ENCODE assay signal across 25 mouse cellular contexts in the genomic region with DNA sequence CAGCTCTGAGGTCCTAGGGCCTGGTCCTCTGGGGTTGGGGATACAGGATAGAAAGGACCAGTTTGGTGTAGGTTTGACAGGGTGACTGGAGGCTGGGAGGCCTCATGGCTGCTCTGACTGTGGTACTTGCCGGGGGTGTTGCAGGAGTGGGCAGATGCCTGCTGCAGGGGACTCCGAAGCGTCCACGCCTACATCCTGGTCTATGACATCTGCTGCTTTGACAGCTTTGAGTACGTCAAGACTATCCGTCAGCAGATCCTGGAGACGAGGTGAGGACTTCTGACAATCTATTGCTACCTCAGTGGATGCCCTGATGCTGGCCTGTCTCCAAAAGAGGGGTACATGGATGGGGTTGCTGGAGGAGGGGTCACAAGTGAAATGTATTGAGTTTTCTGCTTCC. TPM values are rescaled to one million over a fixed set of nuclear protein-coding genes. Genes with fewer than 3 reads are reported as not detected.
DNase-seq lines count a peak whose midpoint lies in the region; TF ChIP-seq lines count a peak whose summit lies in the region.
"Had no signal": no experiment of that assay in that cellular context is flagged by ENCODE, and none has a peak within 500 bp of the region (broad histone marks: within the 10 kb centered on the region; RNA-seq: fewer than 3 reads in every experiment).

No protein-coding gene starts in this region.

- no peak overlapping the region for H3K4me3 ChIP-seq in layer of hippocampus, adult 2 months
- H3K4me3 ChIP-seq: heart, adult 2 months had no signal

- intact Hi-C loops in left cerebral cortex, postnatal 10 days (cut with DNase I): no loop called here

- no peak for TF ChIP-seq CTCF in layer of hippocampus, adult 2 months (conservative IDR thresholded peaks at IDR 0.05)

- peak; percentile 39 to 63 for DNase-seq in layer of hippocampus, adult 2 months (ENCODE audit: low spot score in 2 of 2)
- DNase-seq in layer of hippocampus, postnatal 10 days (ENCODE audit: low spot score in 2 of 2): no peak
- peak; percentile 50 to 63 for DNase-seq in left cerebral cortex, adult 18-20 months (ENCODE audit: low spot score in 2 of 2)
- DNase-seq in left cerebral cortex, postnatal 10 days (ENCODE audit: extremely low spot score in 1 of 2, low spot score in 2 of 2): no peak
- peak; percentile 64 for DNase-seq in right cerebral cortex, adult 18-20 months
- DNase-seq in right cerebral cortex, postnatal 25 days: no peak
- peak; percentile 54 for DNase-seq in telencephalon, adult 2 months (ENCODE audit: low read depth, low spot score)
- DNase-seq in urinary bladder, postnatal 4 days (ENCODE audit: low spot score in 2 of 2): no peak
- DNase-seq: cerebellum, adult 11-12 months; cerebellum, adult 8-10 months; cerebellum, postnatal 14 days; gastrocnemius, postnatal 25 days had no signal

- H3K27ac ChIP-seq in layer of hippocampus, adult 2 months: peak overlapping the region; percentile 76
- H3K27ac ChIP-seq: forebrain, embryonic 10.5 days; forebrain, embryonic 13.5 days; heart, adult 2 months; heart, embryonic 10.5 days; heart, embryonic 13.5 days; hindbrain, embryonic 12.5 days; hindbrain, embryonic 15.5 days had no signal

RNA-seq across cellular contexts. Expression of a gene that starts 8.8 kb away (rescaled TPM):
- 100 to 1,000 TPM; 229 to 234 TPM for total RNA-seq in layer of hippocampus, adult 2 months (2021)
- 100 to 1,000 TPM; 173 to 185 TPM for total RNA-seq in layer of hippocampus, postnatal 10 days (2021)
- 100 to 1,000 TPM; 268 to 269 TPM for total RNA-seq in left cerebral cortex, adult 18-20 months (2021)
- 100 to 1,000 TPM; 191 to 201 TPM for total RNA-seq in left cerebral cortex, postnatal 10 days (2021)
- total RNA-seq: hematopoietic stem cell, adult 5-6 weeks; MEL had no signal

RNA-seq across cellular contexts. Expression of a gene that starts 11.5 kb away (rescaled TPM):
- under 1 TPM in 1 of 2 experiments, not detected in 1; 0.28 TPM for total RNA-seq in layer of hippocampus, adult 2 months (2021)
- 1 to 10 TPM in 1 of 2 experiments, under 1 TPM in 1; 0.62 to 1.4 TPM for total RNA-seq in layer of hippocampus, postnatal 10 days (2021)
- not detected for total RNA-seq in left cerebral cortex, adult 18-20 months (2021)
- total RNA-seq in left cerebral cortex, postnatal 10 days (2021): under 1 TPM in 1 of 2 experiments, not detected in 1; 0.18 TPM
- total RNA-seq: adrenal gland, adult 2 months; adrenal gland, postnatal 14 days; gastrocnemius, adult 8-10 months; gastrocnemius, postnatal 25 days; heart, adult 2 months; hematopoietic stem cell, adult 5-6 weeks; MEL had no signal

RNA-seq across cellular contexts. Expression of a gene that starts 19.8 kb away (rescaled TPM):
- not detected for total RNA-seq in layer of hippocampus, adult 2 months (2021)
- not detected for total RNA-seq in layer of hippocampus, postnatal 10 days (2021)
- under 1 TPM; 0.47 to 0.53 TPM for total RNA-seq in left cerebral cortex, adult 18-20 months (2021)
- not detected for total RNA-seq in left cerebral cortex, postnatal 10 days (2021)
- total RNA-seq: gastrocnemius, adult 8-10 months; gastrocnemius, postnatal 25 days; heart, adult 2 months; heart, postnatal 14 days; MEL had no signal

RNA-seq across cellular contexts. Expression of a gene that starts 45.2 kb away (rescaled TPM):
- total RNA-seq in layer of hippocampus, adult 2 months (2021): 1 to 10 TPM; 3.0 to 3.3 TPM
- total RNA-seq in layer of hippocampus, postnatal 10 days (2021): 1 to 10 TPM; 3.9 to 4.3 TPM
- total RNA-seq in left cerebral cortex, adult 18-20 months (2021): 1 to 10 TPM; 2.5 to 3.9 TPM
- total RNA-seq in left cerebral cortex, postnatal 10 days (2021): 1 to 10 TPM; 3.4 to 4.0 TPM
- total RNA-seq: MEL had no signal

RNA-seq across cellular contexts. Expression of a gene that starts 55.2 kb away (rescaled TPM):
- 10 to 100 TPM; 81.2 to 93.6 TPM for total RNA-seq in layer of hippocampus, adult 2 months (2021)
- 10 to 100 TPM; 68.2 to 76.1 TPM for total RNA-seq in layer of hippocampus, postnatal 10 days (2021)
- total RNA-seq in left cerebral cortex, adult 18-20 months (2021): 10 to 100 TPM; 56.2 to 60.3 TPM
- total RNA-seq in left cerebral cortex, postnatal 10 days (2021): 10 to 100 TPM; 68.8 to 71.9 TPM

Comparison
In these comparisons a context has a peak if more than half of its experiments do, and no peak if none do; other contexts are left out.
1. DNase-seq: peak in layer of hippocampus, adult 2 months (2 of 2), left cerebral cortex, adult 18-20 months (2 of 2), right cerebral cortex, adult 18-20 months (single experiment) and telencephalon, adult 2 months (single experiment); none in layer of hippocampus, postnatal 10 days (0 of 2), left cerebral cortex, postnatal 10 days (0 of 2), right cerebral cortex, postnatal 25 days (single experiment) and urinary bladder, postnatal 4 days (0 of 2).